Mouse (Mus musculus) forebrain, embryonic 15.5 days (tissue): Measurements from ENCODE around the gene Prrt1. TPM values are rescaled to one million over a fixed set of nuclear protein-coding genes. Genes with fewer than 3 reads are reported as not detected.

Experiments used
- ATAC-seq: fragments of 200-750 bp; cut with Nextera tagmentation; replicated peaks from 2 replicates; pipeline ENCODE4 v1.8.0; 2017; ENCODE audit warnings: mild to moderate bottlenecking, moderate TSS enrichment, moderate library complexity
- H3K27ac ChIP-seq: fragments of 300-500 bp; sonication (generic); replicated peaks from 2 replicates; pipeline ENCODE4 v1.5.1; 2015; ENCODE audit warnings: mild to moderate bottlenecking, inconsistent platforms
- H3K27me3 ChIP-seq: fragments of 300-500 bp; sonication (generic); 2 replicates; pipeline ENCODE4 v1.6.1; 2015; ENCODE audit warnings: inconsistent platforms
- H3K36me3 ChIP-seq: fragments of 300-500 bp; sonication (generic); 2 replicates; pipeline ENCODE4 v1.6.1; 2015; ENCODE audit warnings: mild to moderate bottlenecking, inconsistent platforms
- H3K4me1 ChIP-seq: fragments of 300-500 bp; sonication (generic); 2 replicates; pipeline ENCODE4 v1.6.1; 2015; ENCODE audit warnings: inconsistent platforms
- H3K4me2 ChIP-seq: fragments of 300-500 bp; sonication (generic); replicated peaks from 2 replicates; pipeline ENCODE4 v1.6.1; 2015; ENCODE audit warnings: mild to moderate bottlenecking, inconsistent platforms
- H3K4me3 ChIP-seq: fragments of 300-500 bp; sonication (generic); 2 replicates; pipeline ENCODE4 v1.5.1; 2015; ENCODE audit warnings: mild to moderate bottlenecking, inconsistent platforms
- H3K9ac ChIP-seq: fragments of 300-500 bp; sonication (generic); replicated peaks from 2 replicates; pipeline ENCODE4 v1.6.1; 2015; ENCODE audit warnings: mild to moderate bottlenecking, inconsistent platforms
- H3K9me3 ChIP-seq: fragments of 300-500 bp; sonication (generic); 2 replicates; pipeline ENCODE4 v1.6.1; 2016; ENCODE audit warnings: inconsistent platforms
- WGBS: fragments of 180-500 bp; shearing (Covaris S2); methylation state at CpG from one replicate; pipeline ENCODE4 v1.1.7; 2015; ENCODE audit warnings: mixed read lengths; 5-methylcytosine and 5-hydroxymethylcytosine counted together
- polyA plus RNA-seq: library from polyadenylated mRNA; unstranded; fragments of >200 nt; fragmentation: Nextera tagmentation; extraction: Ambion mirVana; gene quantifications from 2 replicates; pipeline ENCODE4 v1.2.1, GENCODE M21; 2015

Prrt1 gene
- polyA plus RNA-seq, 1 experiment from 2014 or later, result 6.8 TPM

GRCm38 (mm10) chr17:34671151-34672066, 42.1 kb downstream of the Prrt1 start:
- H3K9me3 ChIP-seq, result no peaks in the 10 kb centered on the region
- H3K4me3 ChIP-seq, result peak overlapping the region; percentile 35
- H3K27me3 ChIP-seq, result peaks cover 43% of the 10 kb centered on the region
- peak overlapping the region; percentile 26 for H3K9ac ChIP-seq
- peak overlapping the region; percentile 53 for H3K4me2 ChIP-seq
- no peak overlapping the region for H3K27ac ChIP-seq
- H3K36me3 ChIP-seq, result no peaks in the 10 kb centered on the region
- ATAC-seq, result peak; percentile 29; the same call in 1 of the 2 replicates
- 9% methylated on average over 92 of the region's 93 CpGs for WGBS
- H3K4me1 ChIP-seq, result peaks cover 15% of the 10 kb centered on the region

- 32% methylated on average over 49 of the region's 49 CpGs for WGBS
- peaks cover 15% of the 10 kb centered on the region for H3K4me1 ChIP-seq
- no peak for ATAC-seq
- H3K4me3 ChIP-seq, result peak overlapping the region; percentile 35
- no peak overlapping the region for H3K9ac ChIP-seq
- H3K9me3 ChIP-seq, result no peaks in the 10 kb centered on the region
- peaks cover 43% of the 10 kb centered on the region for H3K27me3 ChIP-seq
- no peak overlapping the region for H3K27ac ChIP-seq
- peak overlapping the region; percentile 53 for H3K4me2 ChIP-seq
- no peaks in the 10 kb centered on the region for H3K36me3 ChIP-seq
These were observed 43.0 kb downstream of the Prrt1 start for GRCm38 (mm10) chr17:34672246-34672792.

GRCm38 (mm10) chr17:34673139-34673538, 43.8 kb downstream of the Prrt1 start:
- no peak overlapping the region for H3K27ac ChIP-seq
- no peaks in the 10 kb centered on the region for H3K9me3 ChIP-seq
- WGBS, result 82% methylated on average over 7 of the region's 7 CpGs
- H3K9ac ChIP-seq, result no peak overlapping the region
- H3K4me1 ChIP-seq, result peaks cover 15% of the 10 kb centered on the region
- H3K27me3 ChIP-seq, result peaks cover 43% of the 10 kb centered on the region
- no peaks in the 10 kb centered on the region for H3K36me3 ChIP-seq
- no peak overlapping the region for H3K4me2 ChIP-seq
- H3K4me3 ChIP-seq, result no peak overlapping the region
- no peak for ATAC-seq

GRCm38 (mm10) chr17:34674524-34675204, 45.3 kb downstream of the Prrt1 start:
- no peak for ATAC-seq
- no peaks in the 10 kb centered on the region for H3K9me3 ChIP-seq
- no peak overlapping the region for H3K27ac ChIP-seq
- H3K9ac ChIP-seq, result no peak overlapping the region
- peaks cover 43% of the 10 kb centered on the region for H3K27me3 ChIP-seq
- no peak overlapping the region for H3K4me2 ChIP-seq
- H3K4me3 ChIP-seq, result no peak overlapping the region
- WGBS, result 71% methylated on average over 11 of the region's 11 CpGs
- no peaks in the 10 kb centered on the region for H3K36me3 ChIP-seq
- peaks cover 15% of the 10 kb centered on the region for H3K4me1 ChIP-seq

- no peak for ATAC-seq
- Histone ChIP-seq H3K36me3 (no peaks in the 10 kb centered on the region), H3K27ac (no peak overlapping the region), H3K9ac (no peak overlapping the region), H3K27me3 (peaks cover 35% of the 10 kb centered on the region), H3K4me1 (peaks cover 15% of the 10 kb centered on the region), H3K4me2 (no peak overlapping the region), H3K9me3 (no peaks in the 10 kb centered on the region), H3K4me3 (no peak overlapping the region)
- 78% methylated on average over 13 of the region's 13 CpGs for WGBS
These were observed 46.1 kb downstream of the Prrt1 start for GRCm38 (mm10) chr17:34675205-34676092.

- H3K27ac ChIP-seq, result no peak overlapping the region
- H3K4me3 ChIP-seq, result no peak overlapping the region
- no peak overlapping the region for H3K9ac ChIP-seq
- 71% methylated on average over 6 of the region's 6 CpGs for WGBS
- H3K36me3 ChIP-seq, result no peaks in the 10 kb centered on the region
- no peak for ATAC-seq
- peaks cover 28% of the 10 kb centered on the region for H3K27me3 ChIP-seq
- peaks cover 14% of the 10 kb centered on the region for H3K4me1 ChIP-seq
- H3K4me2 ChIP-seq, result no peak overlapping the region
- no peaks in the 10 kb centered on the region for H3K9me3 ChIP-seq
These were observed 46.7 kb downstream of the Prrt1 start for GRCm38 (mm10) chr17:34676093-34676460.

GRCm38 (mm10) chr17:34676671-34677070, 47.3 kb downstream of the Prrt1 start:
- H3K9me3 ChIP-seq, result no peaks in the 10 kb centered on the region
- 79% methylated on average over 12 of the region's 12 CpGs for WGBS
- H3K27me3 ChIP-seq, result peaks cover 23% of the 10 kb centered on the region
- H3K4me1 ChIP-seq, result peaks cover 8% of the 10 kb centered on the region
- H3K9ac ChIP-seq, result no peak overlapping the region
- no peak for ATAC-seq
- H3K27ac ChIP-seq, result no peak overlapping the region
- no peaks in the 10 kb centered on the region for H3K36me3 ChIP-seq
- H3K4me2 ChIP-seq, result no peak overlapping the region
- H3K4me3 ChIP-seq, result no peak overlapping the region

- no peak for ATAC-seq
- WGBS, result 84% methylated on average over 26 of the region's 26 CpGs
These were observed 50.9 kb downstream of the Prrt1 start for GRCm38 (mm10) chr17:34680191-34680590.

GRCm38 (mm10) chr17:34680621-34681020, 51.3 kb downstream of the Prrt1 start:
- no peak for ATAC-seq
- Histone ChIP-seq H3K4me2 (no peak overlapping the region), H3K9me3 (no peaks in the 10 kb centered on the region), H3K4me1 (peaks cover 8% of the 10 kb centered on the region; the same call in 1 of the 2 replicates), H3K4me3 (no peak overlapping the region), H3K27me3 (no peaks in the 10 kb centered on the region), H3K36me3 (no peaks in the 10 kb centered on the region), H3K27ac (no peak overlapping the region), H3K9ac (no peak overlapping the region)
- 74% methylated on average over 4 of the region's 4 CpGs for WGBS

More at GRCm38 (mm10) chr17:34680191-34680590, 50.9 kb downstream of the Prrt1 start:
- Histone ChIP-seq H3K4me3 (no peak overlapping the region), H3K4me1 (peaks cover 8% of the 10 kb centered on the region; the same call in 1 of the 2 replicates), H3K9me3 (no peaks in the 10 kb centered on the region), H3K36me3 (no peaks in the 10 kb centered on the region), H3K27ac (no peak overlapping the region), H3K4me2 (no peak overlapping the region), H3K27me3 (no peaks in the 10 kb centered on the region), H3K9ac (no peak overlapping the region)

- no peaks in the 10 kb centered on the region for H3K27me3 ChIP-seq
- H3K36me3 ChIP-seq, result no peaks in the 10 kb centered on the region
- no peak for ATAC-seq
- WGBS, result 85% methylated on average over 17 of the region's 17 CpGs
- H3K9ac ChIP-seq, result no peak overlapping the region
- no peak overlapping the region for H3K27ac ChIP-seq
- H3K4me2 ChIP-seq, result no peak overlapping the region
- H3K4me1 ChIP-seq, result peaks cover 8% of the 10 kb centered on the region; the same call in 1 of the 2 replicates
- no peaks in the 10 kb centered on the region for H3K9me3 ChIP-seq
- H3K4me3 ChIP-seq, result no peak overlapping the region
These were observed 51.8 kb downstream of the Prrt1 start for GRCm38 (mm10) chr17:34681132-34681571.

GRCm38 (mm10) chr17:34681881-34682536, 52.7 kb downstream of the Prrt1 start:
- Histone ChIP-seq H3K27me3 (no peaks in the 10 kb centered on the region), H3K4me3 (no peak overlapping the region), H3K4me1 (peaks cover 8% of the 10 kb centered on the region; the same call in 1 of the 2 replicates), H3K9ac (no peak overlapping the region), H3K4me2 (no peak overlapping the region), H3K9me3 (no peaks in the 10 kb centered on the region), H3K36me3 (no peaks in the 10 kb centered on the region), H3K27ac (no peak overlapping the region)
- WGBS, result 72% methylated on average over 11 of the region's 11 CpGs
- ATAC-seq, result no peak
